Mouse (Mus musculus) forebrain, embryonic 14.5 days (tissue): ENCODE results near the gene Scin. TPM values are rescaled to one million over a fixed set of nuclear protein-coding genes. Genes with fewer than 3 reads are reported as not detected.
A peak's percentile ranks its signal among the peaks of the same experiment; 100 is the strongest.

ENCODE experiments used
- ATAC-seq: fragments of 200-750 bp; cut with Nextera tagmentation; 2 replicates; pipeline ENCODE4 v1.8.0; 2017; ENCODE audit warnings: mild to moderate bottlenecking, moderate library complexity
- DNase-seq: peaks from one replicate; pipeline ENCODE4 v3.0.0-alpha.2; 2015; ENCODE audit warnings: low spot score
- H3K27ac ChIP-seq: fragments of 300-500 bp; sonication (generic); 2 replicates; pipeline ENCODE4 v1.5.1; 2014; ENCODE audit warnings: low read depth, mild to moderate bottlenecking, control low read depth, low read length, moderate library complexity
- H3K27me3 ChIP-seq: fragments of 300-500 bp; sonication (generic); replicated peaks from 2 replicates; pipeline ENCODE4 v1.6.1; 2014; ENCODE audit warnings: low read length, control low read depth, mixed read lengths; ENCODE audit not compliant: control insufficient read depth, insufficient read depth
- H3K36me3 ChIP-seq: fragments of 300-500 bp; sonication (generic); 2 replicates; pipeline ENCODE4 v1.6.1; 2014; ENCODE audit warnings: low read length, control low read depth; ENCODE audit not compliant: control insufficient read depth, insufficient read depth
- H3K4me1 ChIP-seq: fragments of 300-500 bp; sonication (generic); 2 replicates; pipeline ENCODE4 v1.6.1; 2014; ENCODE audit warnings: antibody characterized with exemption, low read length, control low read depth; ENCODE audit not compliant: control insufficient read depth, insufficient read depth
- H3K4me2 ChIP-seq: fragments of 300-500 bp; sonication (generic); 2 replicates; pipeline ENCODE4 v1.6.1; 2014; ENCODE audit warnings: mild to moderate bottlenecking, control low read depth, low read length
- H3K4me3 ChIP-seq: fragments of 300-500 bp; sonication (generic); 2 replicates; pipeline ENCODE4 v1.5.1; 2014; ENCODE audit warnings: low read depth, low read length, control low read depth
- H3K9ac ChIP-seq: fragments of 300-500 bp; sonication (generic); 2 replicates; pipeline ENCODE4 v1.6.1; 2014; ENCODE audit warnings: mild to moderate bottlenecking, low read length, control low read depth, moderate library complexity
- H3K9me3 ChIP-seq: fragments of 300-500 bp; sonication (generic); replicated peaks from 2 replicates; pipeline ENCODE4 v1.6.1; 2016; ENCODE audit warnings: low read length, control low read depth, mixed read lengths; ENCODE audit not compliant: control insufficient read depth
- WGBS: fragments of 180-500 bp; shearing (Covaris S2); extraction: QIAGEN DNeasy Blood & Tissue Kit; methylation state at CpG from one replicate; pipeline ENCODE4 v1.1.7; 2014; 5-methylcytosine and 5-hydroxymethylcytosine counted together
- polyA plus RNA-seq: library from polyadenylated mRNA; unstranded; fragments of >200 nt; fragmentation: Nextera tagmentation; extraction: Ambion mirVana; gene quantifications from 2 replicates; pipeline ENCODE4 v1.2.1, GENCODE M21; 2014

The Scin gene
- polyA plus RNA-seq, 1 experiment from 2014 or later, result not detected

DNA sequence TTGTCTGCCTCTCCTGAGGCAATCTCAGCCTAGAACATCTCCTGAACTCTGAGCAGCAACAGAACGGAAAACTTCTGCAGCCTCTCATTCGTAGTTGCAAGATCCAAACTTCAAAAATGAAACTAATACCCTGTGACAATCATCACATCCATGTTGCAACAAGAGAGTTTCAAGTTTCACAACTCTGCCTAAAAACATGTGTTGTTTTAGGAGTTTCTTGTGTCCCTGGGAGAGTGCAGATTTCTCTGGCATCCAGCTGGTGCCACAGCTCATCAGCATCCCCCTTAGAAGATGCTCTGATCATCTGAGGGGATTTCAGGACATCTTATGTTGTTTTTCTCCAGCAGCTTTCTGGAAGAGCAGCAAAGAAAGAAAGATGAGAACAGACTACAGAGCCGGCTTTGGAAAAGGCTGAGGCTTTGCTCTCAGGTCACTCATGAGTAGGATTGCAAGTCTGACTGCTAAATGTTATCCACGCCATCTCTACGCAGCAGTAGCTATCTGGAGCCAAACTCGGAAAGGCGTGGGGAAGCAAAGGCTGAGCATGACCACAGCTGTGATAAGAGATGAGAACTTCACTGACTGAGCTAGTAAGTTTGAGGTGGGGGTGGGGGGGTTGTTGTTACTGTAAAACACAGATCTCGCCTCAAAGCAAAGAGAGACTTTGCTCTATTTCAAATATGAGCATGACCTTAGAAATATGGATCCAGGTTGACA lies 18.5 kb upstream of the Scin start:
- Histone ChIP-seq H3K27me3 (no peaks in the 10 kb centered on the region), H3K27ac (no peak overlapping the region), H3K4me1 (no peaks in the 10 kb centered on the region), H3K36me3 (no peaks in the 10 kb centered on the region), H3K4me2 (no peak overlapping the region), H3K9me3 (no peaks in the 10 kb centered on the region), H3K9ac (no peak overlapping the region), H3K4me3 (no peak overlapping the region)
- DNase-seq (no peak), ATAC-seq (no peak)
- WGBS, result 86% methylated on average over 8 of the region's 8 CpGs

DNA sequence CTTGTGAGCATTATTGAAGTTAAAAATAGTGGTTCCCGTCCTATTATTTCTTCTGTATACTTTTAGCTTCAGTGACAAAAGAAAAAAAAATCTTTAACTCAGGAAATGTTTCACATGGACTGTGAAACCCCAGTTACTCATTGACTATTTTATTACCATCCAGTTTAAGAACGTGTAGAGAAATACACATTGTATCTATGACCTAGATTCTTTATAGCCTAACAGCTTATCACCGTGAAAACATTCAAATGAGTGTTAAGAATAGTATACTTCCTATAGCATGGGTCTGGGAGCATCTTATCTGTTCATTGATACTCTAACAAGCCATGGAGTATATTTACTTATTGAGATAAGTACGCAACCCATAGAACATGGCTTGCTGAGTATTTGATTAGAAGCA lies 13.3 kb upstream of the Scin start:
- DNase-seq (no peak), ATAC-seq (no peak)
- no peak overlapping the region for H3K27ac ChIP-seq
- WGBS, result 87% methylated on average over 4 of the region's 4 CpGs
- H3K4me3 ChIP-seq, result no peak overlapping the region
- H3K36me3 ChIP-seq, result no peaks in the 10 kb centered on the region
- H3K9ac ChIP-seq, result no peak overlapping the region
- H3K9me3 ChIP-seq, result no peaks in the 10 kb centered on the region
- no peak overlapping the region for H3K4me2 ChIP-seq
- H3K4me1 ChIP-seq, result no peaks in the 10 kb centered on the region
- no peaks in the 10 kb centered on the region for H3K27me3 ChIP-seq

DNA sequence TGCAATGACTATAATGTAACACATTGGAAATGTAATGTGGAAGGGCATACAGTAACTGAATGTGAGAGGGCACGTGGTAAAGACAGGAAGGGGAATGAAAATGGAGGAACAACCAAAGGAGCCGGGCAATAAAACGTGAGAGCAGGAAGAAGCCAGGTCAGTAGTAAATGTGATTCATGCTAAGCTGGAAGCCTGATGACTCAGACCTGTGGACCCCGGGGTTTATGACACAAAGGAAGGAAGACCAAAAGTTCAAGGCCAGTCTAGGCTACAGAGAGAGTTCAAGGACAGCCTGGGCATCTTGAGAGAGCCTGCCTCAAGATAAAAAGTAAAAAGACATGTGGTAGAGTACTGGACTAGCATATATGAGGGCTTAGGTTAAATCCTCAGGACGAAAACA lies 12.5 kb upstream of the Scin start:
- no peaks in the 10 kb centered on the region for H3K36me3 ChIP-seq
- DNase-seq, result no peak
- 85% methylated on average over 5 of the region's 5 CpGs for WGBS

GRCm38 (mm10) chr12:40140706-40141105 lies 6.7 kb upstream of the Scin start:
- no peaks in the 10 kb centered on the region for H3K36me3 ChIP-seq
- H3K4me3 ChIP-seq, result no peak overlapping the region
- H3K9me3 ChIP-seq, result no peaks in the 10 kb centered on the region
- 81% methylated on average over 5 of the region's 5 CpGs for WGBS
- H3K4me1 ChIP-seq, result no peaks in the 10 kb centered on the region
- H3K27me3 ChIP-seq, result no peaks in the 10 kb centered on the region
- ATAC-seq (no peak), DNase-seq (no peak)
- no peak overlapping the region for H3K4me2 ChIP-seq
- H3K9ac ChIP-seq, result no peak overlapping the region
- no peak overlapping the region for H3K27ac ChIP-seq

More for the DNA sequence above, 12.5 kb upstream of the Scin start:
- no peaks in the 10 kb centered on the region for H3K27me3 ChIP-seq
- no peaks in the 10 kb centered on the region for H3K9me3 ChIP-seq
- no peak overlapping the region for H3K4me2 ChIP-seq
- H3K27ac ChIP-seq, result no peak overlapping the region
- no peak overlapping the region for H3K9ac ChIP-seq
- no peak overlapping the region for H3K4me3 ChIP-seq
- no peaks in the 10 kb centered on the region for H3K4me1 ChIP-seq
- ATAC-seq, result no peak

- no peaks in the 10 kb centered on the region for H3K36me3 ChIP-seq
- H3K9me3 ChIP-seq, result no peaks in the 10 kb centered on the region
- no peak overlapping the region for H3K9ac ChIP-seq
- H3K27me3 ChIP-seq, result peaks cover under 1% of the 10 kb centered on the region; the same call in 1 of the 2 replicates
- DNase-seq (no peak), ATAC-seq (no peak)
- no peak overlapping the region for H3K4me2 ChIP-seq
- H3K27ac ChIP-seq, result no peak overlapping the region
- no peak overlapping the region for H3K4me3 ChIP-seq
- H3K4me1 ChIP-seq, result no peaks in the 10 kb centered on the region
- 92% methylated on average over 8 of the region's 8 CpGs for WGBS
These were observed 5.6 kb upstream of the Scin start for GRCm38 (mm10) chr12:40139484-40140245.

DNA sequence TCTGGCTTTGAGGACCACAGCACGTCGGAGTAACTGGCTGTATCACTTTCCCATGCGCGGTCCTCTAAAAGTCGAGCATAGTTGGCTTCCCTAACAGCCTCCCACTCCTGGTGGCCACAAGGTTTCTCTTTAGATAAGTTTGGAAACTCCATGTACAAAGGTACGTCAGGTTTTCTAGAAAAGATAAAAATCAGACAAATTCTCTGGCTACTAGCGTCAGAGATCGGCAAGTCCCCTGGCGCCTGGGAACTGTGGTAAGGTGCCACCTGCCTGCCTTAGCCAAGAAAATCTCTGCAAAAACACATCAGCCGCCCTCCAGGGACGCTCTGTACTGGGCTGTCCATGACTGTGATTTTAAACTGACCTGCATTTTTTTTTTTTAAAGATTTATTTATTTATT lies 501 bp upstream of the Scin start:
- no peak for DNase-seq

DNA sequence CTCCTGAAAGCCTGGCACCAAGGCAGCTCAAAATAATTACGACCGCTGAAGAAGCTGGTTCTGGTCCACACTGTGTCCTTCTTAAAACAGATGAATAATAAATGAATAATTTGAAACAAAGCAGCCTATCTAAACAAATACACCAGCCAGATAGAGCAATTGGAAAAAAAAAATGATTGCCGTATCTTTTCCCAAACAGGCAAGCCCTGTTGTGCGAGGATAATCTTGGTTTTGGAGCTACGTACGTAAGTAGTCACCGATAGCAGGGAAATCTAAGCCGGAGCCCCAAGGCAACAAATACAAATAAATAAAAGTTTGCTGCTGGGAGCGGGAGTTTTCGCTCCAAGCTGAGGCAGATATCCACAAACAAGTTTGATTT lies 845 bp downstream of the Scin start:
- WGBS, result 16% methylated on average over 10 of the region's 10 CpGs
- Histone ChIP-seq H3K4me3 (peak overlapping the region; percentile 39), H3K27me3 (peaks cover 16% of the 10 kb centered on the region), H3K27ac (no peak overlapping the region), H3K9ac (0 out of 2 replicates have a peak overlapping the region, but pooled peaks have one; percentile 13), H3K36me3 (no peaks in the 10 kb centered on the region), H3K4me2 (peak overlapping the region; percentile 80), H3K4me1 (peaks cover 10% of the 10 kb centered on the region), H3K9me3 (no peaks in the 10 kb centered on the region)
- 0 out of 2 replicates have a peak, but pooled peaks have one; percentile 12 for ATAC-seq
- DNase-seq, result peak; percentile 22

More for the DNA sequence above, 501 bp upstream of the Scin start:
- Histone ChIP-seq H3K27me3 (peaks cover 16% of the 10 kb centered on the region), H3K9ac (no peak overlapping the region), H3K4me3 (no peak overlapping the region), H3K4me1 (peaks cover 10% of the 10 kb centered on the region), H3K27ac (no peak overlapping the region), H3K9me3 (no peaks in the 10 kb centered on the region), H3K4me2 (peak overlapping the region; percentile 80), H3K36me3 (no peaks in the 10 kb centered on the region)
- ATAC-seq, result no peak
- WGBS, result 56% methylated on average over 11 of the region's 11 CpGs

DNA sequence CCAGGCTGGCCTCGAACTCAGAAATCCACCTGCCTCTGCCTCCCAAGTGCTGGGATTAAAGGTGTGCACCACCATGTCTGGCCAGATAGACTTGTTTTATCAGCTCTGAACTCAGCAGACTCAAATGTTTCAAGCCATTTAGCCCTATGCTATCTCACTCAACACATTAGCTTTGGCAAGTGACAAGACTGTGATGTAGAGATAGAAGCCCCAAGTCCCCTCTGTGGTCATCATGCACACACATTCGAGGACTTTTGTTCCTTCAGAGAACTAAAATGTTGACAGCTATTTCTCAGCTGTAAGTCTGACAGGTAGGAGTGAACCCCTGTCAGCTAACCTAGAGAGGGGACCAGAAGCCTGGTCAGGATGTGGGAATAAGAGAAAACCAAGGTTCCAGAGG lies 15.2 kb downstream of the Scin start:
- Histone ChIP-seq H3K4me3 (no peak overlapping the region), H3K9me3 (no peaks in the 10 kb centered on the region), H3K4me2 (no peak overlapping the region), H3K27ac (no peak overlapping the region), H3K27me3 (no peaks in the 10 kb centered on the region), H3K4me1 (no peaks in the 10 kb centered on the region), H3K9ac (no peak overlapping the region), H3K36me3 (no peaks in the 10 kb centered on the region)
- DNase-seq (no peak), ATAC-seq (no peak)
- WGBS, result 78% methylated on average over 2 of the region's 2 CpGs

DNA sequence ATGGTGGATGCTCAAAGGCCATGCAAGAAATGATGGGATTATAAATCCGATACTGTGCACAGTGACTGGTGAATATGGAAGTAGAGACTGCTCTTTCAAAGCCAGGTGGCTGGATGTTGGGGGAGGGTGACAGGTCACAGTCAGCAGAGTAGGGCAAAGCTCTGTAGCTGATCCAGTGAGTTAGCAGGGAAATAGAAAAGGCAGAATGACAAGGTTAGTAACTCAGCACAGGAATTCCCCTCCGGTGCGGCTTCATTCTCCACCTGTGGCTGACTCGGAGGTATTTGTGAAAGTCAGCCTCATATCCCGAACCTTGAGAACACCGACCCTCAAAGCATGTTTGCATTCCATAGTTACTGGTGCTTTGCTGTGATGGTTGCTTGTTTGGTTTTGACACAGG lies 17.0 kb downstream of the Scin start:
- no peak for DNase-seq
- Histone ChIP-seq H3K4me2 (no peak overlapping the region), H3K4me1 (no peaks in the 10 kb centered on the region), H3K4me3 (no peak overlapping the region), H3K9me3 (no peaks in the 10 kb centered on the region), H3K9ac (no peak overlapping the region), H3K27ac (no peak overlapping the region), H3K27me3 (no peaks in the 10 kb centered on the region), H3K36me3 (no peaks in the 10 kb centered on the region)
- ATAC-seq, result no peak
- WGBS, result 98% methylated on average over 6 of the region's 6 CpGs
